In genomic region chr10:30842228-30842627, GRCm38 (mm10) we compare ENCODE assay signal across 8 mouse cellular contexts. TPM values are rescaled to one million over a fixed set of nuclear protein-coding genes. Genes with fewer than 3 reads are reported as not detected.
DNase-seq lines count a peak whose midpoint lies in the region; ATAC-seq and TF ChIP-seq lines count a peak whose summit lies in the region.

No protein-coding gene starts in this region.

- peaks cover 7 to 17% of the 10 kb centered on the region in 2 experiments for H3K4me1 ChIP-seq in heart, embryonic 14.5 days (ENCODE audit: control insufficient read depth in 2 of 2, insufficient read depth in 2 of 2, low read length in 2 of 2)
- peaks cover 0 to 7% of the 10 kb centered on the region in 2 experiments; a peak in 2 of 4 replicates for H3K4me1 ChIP-seq in MEL (ENCODE audit: control insufficient read depth in 1 of 2, insufficient read depth in 2 of 2, low read length in 2 of 2)
- peaks cover 23% of the 10 kb centered on the region for H3K4me1 ChIP-seq in hindbrain, embryonic 12.5 days

- peak overlapping the region; percentile 81 for H3K4me2 ChIP-seq in heart, embryonic 14.5 days (ENCODE audit: low read length)
- peak overlapping the region; percentile 85 for H3K4me2 ChIP-seq in hindbrain, embryonic 12.5 days (replicated peaks)

- H3K36me3 ChIP-seq in heart, embryonic 14.5 days (ENCODE audit: control insufficient read depth, insufficient read depth, low read length) = peaks cover 21% of the 10 kb centered on the region
- peaks cover 0 to 3% of the 10 kb centered on the region in 2 experiments; a peak in 1 of 4 replicates for H3K36me3 ChIP-seq in MEL (ENCODE audit: control insufficient read depth in 1 of 2, insufficient read depth in 2 of 2, low read length in 2 of 2)
- H3K36me3 ChIP-seq in hindbrain, embryonic 12.5 days = no peaks in the 10 kb centered on the region

- peak overlapping the region; percentile 89 to 94 for H3K27ac ChIP-seq in heart, embryonic 14.5 days (replicated peaks in 1 of 2; ENCODE audit: control insufficient read depth in 1 of 2, insufficient read depth in 1 of 2, low read depth in 2 of 2, low read length in 2 of 2)
- no peak overlapping the region for H3K27ac ChIP-seq in MEL (ENCODE audit: control insufficient read depth, low read depth, low read length)
- no peak overlapping the region for H3K27ac ChIP-seq in hindbrain, embryonic 12.5 days

- no peak for TF ChIP-seq RAD21 in MEL (IDR thresholded peaks at IDR 0.05; ENCODE audit: low read depth, low read length)

- peak; percentile 51 for ATAC-seq in heart, embryonic 14.5 days (ENCODE audit: insufficient number of reproducible peaks, insufficient read depth, low FRiP score, low read depth)
- peak; percentile 76 for ATAC-seq in hindbrain, embryonic 12.5 days (ENCODE audit: low FRiP score)
- peak; percentile 3; the same call in 1 of the 2 replicates for ATAC-seq in megakaryocyte progenitor cell, adult 5-6 weeks (replicated peaks; ENCODE audit: poor library complexity)

- no peaks in the 10 kb centered on the region for H3K9me3 ChIP-seq in heart, embryonic 14.5 days (ENCODE audit: control insufficient read depth, low read length)
- no peaks in the 10 kb centered on the region for H3K9me3 ChIP-seq in MEL (replicated peaks; ENCODE audit: insufficient read depth, low read length)
- H3K9me3 ChIP-seq in hindbrain, embryonic 12.5 days (replicated peaks) = no peaks in the 10 kb centered on the region

- no peak for DNase-seq in heart, adult 9 months (ENCODE audit: low spot score in 2 of 2)
- no peak for DNase-seq in MEL (ENCODE audit: low read depth, low spot score)
- no peak for DNase-seq in cerebellum, postnatal 25 days
- DNase-seq in adrenal gland, postnatal 14 days = no peak
- no peak for DNase-seq in cerebellum, adult 11 months

- no peak for TF ChIP-seq CTCF in MEL (IDR thresholded peaks at IDR 0.05 in 2 of 3, conservative IDR thresholded peaks at IDR 0.05 in 1 of 3; ENCODE audit: control insufficient read depth in 1 of 3, insufficient read depth in 1 of 3, low read depth in 2 of 3, low read length in 3 of 3, poor library complexity in 1 of 3, severe bottlenecking in 1 of 3)

- peak overlapping the region; percentile 85 to 87 for H3K4me3 ChIP-seq in heart, embryonic 14.5 days (ENCODE audit: control insufficient read depth in 1 of 2, insufficient read depth in 1 of 2, low read depth in 1 of 2, low read length in 2 of 2)
- peak overlapping the region; percentile 18 to 49; a peak in 3 of 4 replicates for H3K4me3 ChIP-seq in MEL (ENCODE audit: control insufficient read depth in 1 of 2, insufficient read depth in 1 of 2, low read depth in 2 of 2, low read length in 2 of 2)
- H3K4me3 ChIP-seq in hindbrain, embryonic 12.5 days = peak overlapping the region; percentile 62

- no peak for TF ChIP-seq POLR2A in MEL (IDR thresholded peaks at IDR 0.05; ENCODE audit: control insufficient read depth in 1 of 2, insufficient read depth in 1 of 2, low read depth in 1 of 2, low read length in 2 of 2, poor library complexity in 1 of 2)

- no peak for TF ChIP-seq EP300 in MEL (IDR thresholded peaks at IDR 0.05; ENCODE audit: low read depth in 1 of 2, low read length in 2 of 2)

- 1% methylated on average over 29 of the region's 29 CpGs for WGBS in heart, embryonic 14.5 days
- WGBS in hindbrain, embryonic 12.5 days = under 1% methylated on average over 29 of the region's 29 CpGs

- H3K79me2 ChIP-seq in MEL (ENCODE audit: control insufficient read depth, insufficient read depth, low read length, poor library complexity) = no peaks in the 10 kb centered on the region

- H3K27me3 ChIP-seq in heart, embryonic 14.5 days (ENCODE audit: control insufficient read depth, insufficient read depth, low read length) = no peaks in the 10 kb centered on the region
- H3K27me3 ChIP-seq in MEL (ENCODE audit: control insufficient read depth in 1 of 2, insufficient read depth in 2 of 2, low read length in 2 of 2) = peaks cover 0 to 1% of the 10 kb centered on the region in 2 experiments; a peak in 2 of 4 replicates
- H3K27me3 ChIP-seq in hindbrain, embryonic 12.5 days = peaks cover 54% of the 10 kb centered on the region

- peak overlapping the region; percentile 96 for H3K9ac ChIP-seq in heart, embryonic 14.5 days (ENCODE audit: low read length)
- H3K9ac ChIP-seq in MEL (ENCODE audit: control insufficient read depth, low read depth, low read length, poor library complexity, severe bottlenecking) = peak overlapping the region; percentile 35; the same call in 1 of the 2 replicates
- peak overlapping the region; percentile 65 for H3K9ac ChIP-seq in hindbrain, embryonic 12.5 days

TF ChIP-seq in MEL, 35 proteins besides CTCF, POLR2A, EP300 and RAD21:
- TF ChIP-seq MAFK (IDR thresholded peaks at IDR 0.05; ENCODE audit: borderline replicate concordance, low read depth, low read length) = no peak
- TF ChIP-seq GATA1 (IDR thresholded peaks at IDR 0.05; ENCODE audit: low read depth, low read length) = no peak
- no peak for TF ChIP-seq GABPA (IDR thresholded peaks at IDR 0.05; ENCODE audit: low read depth, low read length)
- no peak for TF ChIP-seq USF1 (IDR thresholded peaks at IDR 0.05; ENCODE audit: low read depth, low read length)
- no peak for TF ChIP-seq MAZ (IDR thresholded peaks at IDR 0.05; ENCODE audit: low read depth, low read length)
- TF ChIP-seq POLR2AphosphoS5 (IDR thresholded peaks at IDR 0.05; ENCODE audit: borderline replicate concordance, low read depth, low read length) = no peak
- TF ChIP-seq TAL1 (IDR thresholded peaks at IDR 0.05; ENCODE audit: low read length) = no peak
- no peak for TF ChIP-seq MAX (IDR thresholded peaks at IDR 0.05; ENCODE audit: low read length)
- no peak for TF ChIP-seq MEF2A (IDR thresholded peaks at IDR 0.05; ENCODE audit: extremely low read depth, insufficient replicate concordance, low read depth, low read length, poor library complexity, severe bottlenecking)
- no peak for TF ChIP-seq SMC3 (IDR thresholded peaks at IDR 0.05; ENCODE audit: low read depth, low read length)
- no peak for TF ChIP-seq TCF12 (IDR thresholded peaks at IDR 0.05; ENCODE audit: low read depth, low read length)
- TF ChIP-seq UBTF (IDR thresholded peaks at IDR 0.05; ENCODE audit: borderline replicate concordance, insufficient read depth, low read depth, low read length) = no peak
- TF ChIP-seq POLR2AphosphoS2 (IDR thresholded peaks at IDR 0.05; ENCODE audit: low read length) = no peak
- TF ChIP-seq TBP (IDR thresholded peaks at IDR 0.05; ENCODE audit: low read depth, low read length) = no peak
- TF ChIP-seq USF2 (IDR thresholded peaks at IDR 0.05; ENCODE audit: borderline replicate concordance in 1 of 2, insufficient read depth in 1 of 2, low read depth in 1 of 2, low read length in 2 of 2) = no peak
- no peak for TF ChIP-seq MXI1 (IDR thresholded peaks at IDR 0.05; ENCODE audit: low read depth, low read length)
- no peak for TF ChIP-seq ZNF384 (IDR thresholded peaks at IDR 0.05; ENCODE audit: low read depth, low read length)
- TF ChIP-seq NELFE (IDR thresholded peaks at IDR 0.05; ENCODE audit: low read depth, low read length) = no peak
- TF ChIP-seq BHLHE40 (IDR thresholded peaks at IDR 0.05; ENCODE audit: borderline replicate concordance, low read depth, low read length) = no peak
- no peak for TF ChIP-seq MYC (IDR thresholded peaks at IDR 0.05; ENCODE audit: low read depth, low read length)
TF ChIP-seq in MEL: peak in this region for 0.

RNA-seq across cellular contexts. Expression of gene Hey2, which starts 0.4 kb away (rescaled TPM):
- polyA plus RNA-seq in heart, embryonic 14.5 days (2014; fragmentation: Nextera tagmentation; extraction: Ambion mirVana) = 36.2 and 38.0 TPM in 2 replicates
- 0.08 TPM in 1 of 2 replicates, not detected in the other for total RNA-seq in MEL (2012; rRNA removed)
- polyA plus RNA-seq in MEL (2012; ENCODE audit: insufficient read depth in 1 of 2, insufficient read length in 2 of 2, low read depth in 1 of 2, low replicate concordance in 2 of 2, missing spikeins in 1 of 2) = not detected
- 6.7 and 8.1 TPM in 2 replicates for polyA plus RNA-seq in hindbrain, embryonic 12.5 days (2016; fragmentation: Nextera tagmentation; extraction: Ambion mirVana)
- total RNA-seq in megakaryocyte progenitor cell, adult 5-6 weeks (2015) = 0.12 TPM in 1 of 2 replicates, not detected in the other
- 0.21 TPM in 1 of 2 replicates, not detected in the other for total RNA-seq in megakaryocyte progenitor cell, adult 5-6 weeks (2017)
- total RNA-seq in adrenal gland, postnatal 14 days (2021) = 1.7 and 3.0 TPM in 2 replicates

RNA-seq across cellular contexts. Expression of gene Ncoa7, which starts 39.1 kb away (rescaled TPM):
- 8.3 and 9.4 TPM in 2 replicates for polyA plus RNA-seq in heart, embryonic 14.5 days (2014; fragmentation: Nextera tagmentation; extraction: Ambion mirVana)
- total RNA-seq in MEL (2012; rRNA removed) = 1.7 and 1.8 TPM in 2 replicates
- polyA plus RNA-seq in MEL (2012; ENCODE audit: insufficient read depth in 1 of 2, insufficient read length in 2 of 2, low read depth in 1 of 2, low replicate concordance in 2 of 2, missing spikeins in 1 of 2) = 10 to 100 TPM in 1 of 2 experiments, 1 to 10 TPM in 1; 4.2 to 64.9 TPM
- 8.6 and 11.3 TPM in 2 replicates for polyA plus RNA-seq in hindbrain, embryonic 12.5 days (2016; fragmentation: Nextera tagmentation; extraction: Ambion mirVana)
- 23.0 and 28.1 TPM in 2 replicates for total RNA-seq in megakaryocyte progenitor cell, adult 5-6 weeks (2015)
- total RNA-seq in megakaryocyte progenitor cell, adult 5-6 weeks (2017) = 16.0 and 21.2 TPM in 2 replicates
- total RNA-seq in adrenal gland, postnatal 14 days (2021) = 35.2 and 38.4 TPM in 2 replicates

Comparison
In these comparisons a context has a peak if more than half of its experiments do, and no peak if none do; other contexts are left out.
1. ATAC-seq: peak in every context shown above with its lines; median percentile 76 in hindbrain, embryonic 12.5 days; 51 in heart, embryonic 14.5 days; 3 in megakaryocyte progenitor cell, adult 5-6 weeks.
2. H3K27ac ChIP-seq: peak in heart, embryonic 14.5 days (2 of 2); none in MEL (single experiment) and hindbrain, embryonic 12.5 days (single experiment).
3. H3K4me3 ChIP-seq: peak in every context shown above with its lines; median percentile 86 in heart, embryonic 14.5 days; 62 in hindbrain, embryonic 12.5 days; 34 in MEL.
4. H3K9ac ChIP-seq: peak in every context shown above with its lines; median percentile 96 in heart, embryonic 14.5 days; 65 in hindbrain, embryonic 12.5 days; 35 in MEL.